Mouse (Mus musculus): ENCODE measurements at regions not wholly inside any gene's neighbourhood (a gene's known extent, or its start where the extent isn't known, plus 50 kb on each side); places are given as distances from the start of the nearest gene placed in this dataset.

GRCm38 (mm10) chr2:94248948-94249347, 91.2 kb upstream of the Hsd17b12 start:
- DNase-seq (ENCODE audit: low read depth) = no peak

- peak; percentile 43 for DNase-seq (ENCODE audit: low read depth)
Observed at GRCm38 (mm10) chr2:94246851-94247471, 89.2 kb upstream of the Hsd17b12 start.

- DNase-seq (ENCODE audit: low read depth) = no peak
Observed at GRCm38 (mm10) chr2:94246180-94246611, 88.4 kb upstream of the Hsd17b12 start.

GRCm38 (mm10) chr2:94245305-94245959, 87.7 kb upstream of the Hsd17b12 start:
- peak; percentile 92 for DNase-seq (ENCODE audit: low read depth)

GRCm38 (mm10) chr2:94244140-94244539, 86.4 kb upstream of the Hsd17b12 start:
- peak; percentile 31 for DNase-seq (ENCODE audit: low read depth)

GRCm38 (mm10) chr2:94243053-94243916, 85.5 kb upstream of the Hsd17b12 start:
- peak; percentile 67 for DNase-seq (ENCODE audit: low read depth)

GRCm38 (mm10) chr2:94242406-94243052, 84.8 kb upstream of the Hsd17b12 start:
- DNase-seq (ENCODE audit: low read depth) = no peak

GRCm38 (mm10) chr2:94242051-94242397, 84.3 kb upstream of the Hsd17b12 start:
- no peak for DNase-seq (ENCODE audit: low read depth)

- no peak for DNase-seq (ENCODE audit: low read depth)
Observed at GRCm38 (mm10) chr2:94241301-94242050, 83.7 kb upstream of the Hsd17b12 start.

- no peak for DNase-seq (ENCODE audit: low read depth)
Observed at GRCm38 (mm10) chr2:94240411-94240810, 82.6 kb upstream of the Hsd17b12 start.

GRCm38 (mm10) chr2:94239573-94239972, 81.8 kb upstream of the Hsd17b12 start:
- no peak for DNase-seq (ENCODE audit: low read depth)

GRCm38 (mm10) chr2:94236479-94236878, 78.7 kb upstream of the Hsd17b12 start:
- DNase-seq (ENCODE audit: low read depth) = no peak

- no peak for DNase-seq (ENCODE audit: low read depth)
Observed at GRCm38 (mm10) chr2:94233597-94233996, 75.8 kb upstream of the Hsd17b12 start.

GRCm38 (mm10) chr2:94219421-94219820, 61.7 kb upstream of the Hsd17b12 start:
- no peak for DNase-seq (ENCODE audit: low read depth)

- DNase-seq (ENCODE audit: low read depth) = no peak
Observed at GRCm38 (mm10) chr2:94217481-94217880, 59.7 kb upstream of the Hsd17b12 start.

GRCm38 (mm10) chr2:94215455-94215854, 57.7 kb upstream of the Hsd17b12 start:
- DNase-seq (ENCODE audit: low read depth) = no peak

All from NIH3T3 (cell line).